Mouse (Mus musculus): ENCODE measurements at regions not wholly inside any gene's neighbourhood (a gene's known extent, or its start where the extent isn't known, plus 50 kb on each side); places are given as distances from the start of the nearest gene placed in this dataset.
A peak's percentile ranks its signal among the peaks of the same experiment; 100 is the strongest.

DNA sequence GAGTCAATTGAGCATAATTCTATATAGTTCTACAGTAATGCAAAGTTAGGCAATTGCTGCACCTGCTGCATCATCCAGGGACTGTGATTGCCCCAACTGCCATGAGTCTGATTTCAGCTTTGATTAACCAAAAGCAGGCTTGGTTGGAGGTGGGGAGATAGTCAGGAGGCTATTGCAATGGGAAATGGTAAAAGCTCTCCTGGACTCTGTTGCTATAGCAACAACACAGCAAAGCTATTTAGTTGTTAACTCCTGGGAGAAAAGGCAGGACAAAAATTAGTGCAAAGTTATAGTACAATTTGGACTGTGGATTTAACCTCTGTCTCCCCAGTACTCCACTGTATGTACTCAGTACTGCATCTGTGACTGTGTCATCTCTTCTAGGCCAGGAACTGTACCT, 51.7 kb upstream of the Rasgrf1 start:
- H3K27me3 ChIP-seq: no peaks in the 10 kb centered on the region
- no peak overlapping the region for H3K27ac ChIP-seq (replicated peaks)
- H3K4me3 ChIP-seq: no peak overlapping the region
- no peak overlapping the region for H3K4me2 ChIP-seq
- no peaks in the 10 kb centered on the region for H3K4me1 ChIP-seq (replicated peaks)
- no peaks in the 10 kb centered on the region for H3K36me3 ChIP-seq
- no peak for ATAC-seq (ENCODE audit: low read depth)
- H3K9me3 ChIP-seq: no peaks in the 10 kb centered on the region
- no peak overlapping the region for H3K9ac ChIP-seq

DNA sequence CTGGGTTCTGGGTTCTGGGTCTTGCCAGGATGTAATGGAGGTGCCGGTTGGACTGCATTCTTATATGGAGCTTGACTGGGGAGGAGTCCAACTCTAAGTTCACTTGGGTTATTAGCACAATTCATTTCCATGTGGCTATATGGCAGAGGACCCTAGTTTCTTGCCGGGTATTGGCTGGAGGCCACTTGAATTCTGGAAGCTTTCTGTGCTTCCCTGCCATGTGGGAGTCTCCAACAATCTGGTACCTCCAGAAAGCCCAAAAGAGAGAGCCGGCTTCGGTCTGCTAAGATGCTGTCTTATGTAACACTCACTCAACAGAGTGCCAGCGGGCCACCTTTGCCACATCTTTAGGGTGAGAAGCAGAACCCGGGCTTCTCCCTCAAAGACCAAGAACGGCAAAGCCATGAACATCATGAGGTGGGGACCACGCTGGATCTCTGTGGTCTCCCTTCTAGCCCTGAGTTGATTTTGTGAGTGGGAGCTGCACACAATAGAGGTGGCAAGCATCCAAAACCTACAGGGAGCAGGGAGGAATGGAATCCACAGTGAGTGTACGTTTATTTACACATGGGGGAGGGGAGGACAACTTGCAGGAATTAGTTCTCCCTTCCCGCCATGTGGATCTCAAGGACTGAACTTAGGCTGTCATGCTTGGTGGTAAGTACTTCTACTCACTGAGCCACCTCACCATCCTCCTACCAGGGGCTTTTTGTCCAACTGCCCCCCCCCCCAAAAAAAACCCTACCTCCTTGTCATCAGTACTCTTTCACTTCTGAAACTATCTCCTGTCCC, 59.0 kb upstream of the Rasgrf1 start:
- 88% methylated on average over 10 of the region's 10 CpGs for WGBS
- Histone ChIP-seq H3K4me2 (no peak overlapping the region), H3K27me3 (no peaks in the 10 kb centered on the region), H3K9ac (no peak overlapping the region), H3K36me3 (no peaks in the 10 kb centered on the region), H3K4me1 (replicated peaks) (no peaks in the 10 kb centered on the region), H3K27ac (replicated peaks) (no peak overlapping the region), H3K9me3 (no peaks in the 10 kb centered on the region), H3K4me3 (no peak overlapping the region)
- ATAC-seq (ENCODE audit: low read depth): no peak

DNA sequence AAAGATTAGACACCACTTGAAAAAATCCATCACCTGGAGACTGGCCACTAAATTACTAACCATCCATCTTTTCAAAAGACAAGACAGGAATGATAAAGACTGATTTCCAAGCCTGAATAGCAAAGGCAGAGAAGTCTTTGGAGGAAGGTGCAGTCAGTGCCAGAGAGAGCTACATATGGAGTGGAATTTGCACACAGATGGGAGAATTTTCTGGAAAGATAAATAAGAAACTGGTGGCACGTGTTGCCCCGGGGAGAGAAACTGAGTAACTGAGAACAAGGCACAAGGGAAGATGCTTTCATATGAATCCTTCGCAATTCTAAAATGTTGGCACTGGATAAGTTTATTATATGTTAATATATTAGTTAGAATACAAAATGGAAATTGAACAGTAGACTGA, 59.8 kb upstream of the Rasgrf1 start:
- no peaks in the 10 kb centered on the region for H3K9me3 ChIP-seq

DNA sequence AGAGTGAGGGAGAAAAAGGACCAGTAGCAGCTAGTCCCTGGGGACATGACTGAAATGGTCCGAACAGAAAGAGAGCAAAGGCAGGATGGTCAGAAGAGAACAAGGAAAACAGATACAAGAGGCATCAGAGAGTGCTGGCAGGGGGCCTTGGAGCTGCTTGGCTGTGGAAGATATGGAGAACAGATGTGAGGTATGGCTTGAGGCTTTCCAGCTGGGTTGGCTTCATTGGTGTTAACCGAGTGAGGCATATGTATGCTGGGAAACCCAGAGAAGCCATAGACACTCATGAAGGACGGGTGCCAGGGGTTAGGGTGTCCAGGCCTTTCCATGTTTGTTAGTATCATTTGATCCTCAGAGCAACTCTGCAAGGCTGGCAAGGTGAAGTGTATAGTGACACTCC, 61.1 kb upstream of the Rasgrf1 start:
- no peak overlapping the region for H3K4me2 ChIP-seq
- H3K4me1 ChIP-seq (replicated peaks): no peaks in the 10 kb centered on the region
- H3K4me3 ChIP-seq: no peak overlapping the region
- no peak overlapping the region for H3K27ac ChIP-seq (replicated peaks)
- 68% methylated on average over 3 of the region's 3 CpGs for WGBS
- H3K9ac ChIP-seq: no peak overlapping the region
- no peak for ATAC-seq (ENCODE audit: low read depth)
- no peaks in the 10 kb centered on the region for H3K36me3 ChIP-seq
- H3K27me3 ChIP-seq: no peaks in the 10 kb centered on the region
- H3K9me3 ChIP-seq: no peaks in the 10 kb centered on the region

More for the DNA sequence above, 59.8 kb upstream of the Rasgrf1 start:
- ATAC-seq (ENCODE audit: low read depth): no peak
- Histone ChIP-seq H3K27me3 (no peaks in the 10 kb centered on the region), H3K4me1 (replicated peaks) (no peaks in the 10 kb centered on the region), H3K9ac (no peak overlapping the region), H3K4me2 (no peak overlapping the region), H3K4me3 (no peak overlapping the region), H3K36me3 (no peaks in the 10 kb centered on the region), H3K27ac (replicated peaks) (no peak overlapping the region)
- WGBS: 86% methylated on average over 3 of the region's 3 CpGs

DNA sequence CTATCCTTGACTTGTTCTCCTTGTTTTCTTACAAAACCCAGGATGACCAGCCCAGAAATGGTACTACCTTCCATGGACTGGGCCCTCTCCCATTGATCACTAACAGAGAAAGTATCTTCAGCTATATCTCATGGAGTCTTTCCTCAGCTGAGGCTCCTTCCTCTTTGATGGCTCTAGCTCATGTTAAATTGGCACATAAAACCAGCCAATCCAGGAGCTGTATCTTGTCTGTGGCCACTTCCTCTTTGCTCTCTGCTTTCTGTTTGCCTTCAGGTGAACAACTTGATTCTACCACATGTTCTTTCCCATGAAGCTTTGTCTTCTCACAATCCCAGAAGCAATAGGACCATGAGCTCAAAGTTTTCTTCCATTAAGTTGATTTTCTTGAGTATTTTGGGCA, 62.7 kb upstream of the Rasgrf1 start:
- Histone ChIP-seq H3K9ac (no peak overlapping the region), H3K27me3 (no peaks in the 10 kb centered on the region), H3K4me2 (no peak overlapping the region), H3K9me3 (no peaks in the 10 kb centered on the region), H3K4me3 (no peak overlapping the region), H3K4me1 (replicated peaks) (peaks cover 10% of the 10 kb centered on the region), H3K27ac (replicated peaks) (no peak overlapping the region), H3K36me3 (no peaks in the 10 kb centered on the region)
- no peak for ATAC-seq (ENCODE audit: low read depth)

DNA sequence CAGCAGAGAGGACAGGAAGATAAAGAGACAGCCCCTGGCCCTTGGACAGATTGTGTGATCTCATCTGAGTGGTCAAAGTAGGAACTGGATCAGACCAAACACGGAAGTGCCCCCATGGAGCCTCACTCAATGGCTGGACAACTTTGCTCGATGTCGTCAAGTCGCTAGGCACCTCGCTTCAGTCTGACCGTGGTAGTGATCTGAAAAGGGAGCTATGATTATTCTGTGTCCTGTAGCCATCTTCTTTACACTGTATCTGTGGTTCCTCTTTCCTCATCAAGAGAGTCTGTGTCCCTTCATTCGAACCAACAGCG, 67.0 kb upstream of the Rasgrf1 start:
- ATAC-seq (ENCODE audit: low read depth): no peak; the same call in 1 of the 2 replicates
- Histone ChIP-seq H3K27ac (replicated peaks) (no peak overlapping the region), H3K4me2 (no peak overlapping the region), H3K9ac (no peak overlapping the region), H3K4me3 (no peak overlapping the region), H3K4me1 (replicated peaks) (peaks cover 13% of the 10 kb centered on the region), H3K27me3 (no peaks in the 10 kb centered on the region), H3K36me3 (no peaks in the 10 kb centered on the region), H3K9me3 (no peaks in the 10 kb centered on the region)
- 87% methylated on average over 8 of the region's 8 CpGs for WGBS

DNA sequence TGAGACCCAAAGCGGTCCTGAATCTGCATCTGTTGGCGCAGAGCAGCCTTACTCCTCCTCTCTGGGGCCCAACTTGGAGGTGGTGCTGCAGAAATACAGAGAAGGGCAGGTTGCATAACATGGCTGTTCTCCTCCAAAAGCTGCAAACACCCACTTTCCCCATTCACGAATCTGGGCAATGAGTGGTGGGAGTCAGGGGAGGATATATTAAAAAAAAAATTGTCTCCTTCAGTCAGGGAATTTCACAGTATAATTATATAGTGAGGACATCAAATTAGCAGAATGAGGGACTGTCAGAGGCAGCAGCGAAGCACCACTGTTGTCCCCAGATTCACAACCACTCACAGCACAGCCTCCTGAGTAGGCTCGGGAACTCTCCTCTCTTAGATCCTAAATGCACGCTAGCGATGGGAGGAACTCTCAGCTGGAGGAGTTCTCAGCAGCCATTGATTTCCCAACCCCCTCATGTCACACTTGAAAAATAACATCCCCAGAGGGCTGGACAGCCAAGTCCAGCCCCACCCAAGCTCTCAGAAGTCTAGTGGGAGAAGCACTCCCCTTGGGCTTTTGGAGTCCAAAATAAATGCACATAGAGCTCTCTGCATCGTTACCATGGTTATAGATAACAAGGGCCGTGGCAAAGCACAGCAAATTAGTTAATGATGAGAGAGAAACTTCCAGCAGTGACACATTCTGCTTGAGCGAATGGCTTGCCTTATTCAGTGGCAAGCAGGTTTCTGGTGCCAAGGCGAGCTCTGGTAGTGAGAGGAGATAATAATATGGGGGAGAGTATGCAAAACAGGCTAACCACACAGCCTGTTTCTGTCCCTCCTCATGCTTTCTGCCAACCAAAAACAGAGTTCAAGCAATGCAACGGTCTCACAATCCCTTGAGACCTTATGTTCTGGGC, 67.6 kb upstream of the Rasgrf1 start:
- no peak overlapping the region for H3K4me2 ChIP-seq
- ATAC-seq (ENCODE audit: low read depth): 0 out of 2 replicates have a peak, but pooled peaks have one; percentile 43
- 47% methylated on average over 12 of the region's 12 CpGs for WGBS

DNA sequence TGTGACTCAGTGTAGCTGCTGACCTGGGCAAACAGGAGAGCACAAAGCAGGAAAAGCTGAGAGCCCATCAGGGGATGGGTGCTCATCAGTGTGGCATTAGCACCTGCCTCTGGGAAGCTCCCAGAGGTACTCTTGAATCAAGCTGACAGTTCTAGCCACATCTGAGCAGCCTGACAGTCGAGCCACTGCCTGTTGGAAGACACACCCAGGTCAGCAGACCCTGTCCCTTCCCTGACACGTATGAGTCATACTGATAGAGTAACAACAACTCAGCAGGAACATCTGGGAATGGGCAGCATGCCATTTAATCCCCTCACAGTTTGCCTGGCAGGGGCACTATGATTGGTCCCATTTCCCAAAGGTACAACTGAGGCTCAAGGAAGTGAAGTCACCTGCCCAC, 68.3 kb upstream of the Rasgrf1 start:
- 50% methylated on average over 2 of the region's 2 CpGs for WGBS
- H3K36me3 ChIP-seq: no peaks in the 10 kb centered on the region
- no peaks in the 10 kb centered on the region for H3K9me3 ChIP-seq
- no peak overlapping the region for H3K4me3 ChIP-seq
- H3K9ac ChIP-seq: no peak overlapping the region
- no peak overlapping the region for H3K4me2 ChIP-seq
- H3K27ac ChIP-seq (replicated peaks): no peak overlapping the region
- no peak for ATAC-seq (ENCODE audit: low read depth)
- peaks cover 13% of the 10 kb centered on the region for H3K4me1 ChIP-seq (replicated peaks)
- H3K27me3 ChIP-seq: no peaks in the 10 kb centered on the region

More for the DNA sequence above, 67.6 kb upstream of the Rasgrf1 start:
- Histone ChIP-seq H3K27ac (replicated peaks) (no peak overlapping the region), H3K4me3 (no peak overlapping the region), H3K27me3 (no peaks in the 10 kb centered on the region), H3K4me1 (replicated peaks) (peaks cover 13% of the 10 kb centered on the region), H3K9me3 (no peaks in the 10 kb centered on the region), H3K36me3 (no peaks in the 10 kb centered on the region), H3K9ac (no peak overlapping the region)

DNA sequence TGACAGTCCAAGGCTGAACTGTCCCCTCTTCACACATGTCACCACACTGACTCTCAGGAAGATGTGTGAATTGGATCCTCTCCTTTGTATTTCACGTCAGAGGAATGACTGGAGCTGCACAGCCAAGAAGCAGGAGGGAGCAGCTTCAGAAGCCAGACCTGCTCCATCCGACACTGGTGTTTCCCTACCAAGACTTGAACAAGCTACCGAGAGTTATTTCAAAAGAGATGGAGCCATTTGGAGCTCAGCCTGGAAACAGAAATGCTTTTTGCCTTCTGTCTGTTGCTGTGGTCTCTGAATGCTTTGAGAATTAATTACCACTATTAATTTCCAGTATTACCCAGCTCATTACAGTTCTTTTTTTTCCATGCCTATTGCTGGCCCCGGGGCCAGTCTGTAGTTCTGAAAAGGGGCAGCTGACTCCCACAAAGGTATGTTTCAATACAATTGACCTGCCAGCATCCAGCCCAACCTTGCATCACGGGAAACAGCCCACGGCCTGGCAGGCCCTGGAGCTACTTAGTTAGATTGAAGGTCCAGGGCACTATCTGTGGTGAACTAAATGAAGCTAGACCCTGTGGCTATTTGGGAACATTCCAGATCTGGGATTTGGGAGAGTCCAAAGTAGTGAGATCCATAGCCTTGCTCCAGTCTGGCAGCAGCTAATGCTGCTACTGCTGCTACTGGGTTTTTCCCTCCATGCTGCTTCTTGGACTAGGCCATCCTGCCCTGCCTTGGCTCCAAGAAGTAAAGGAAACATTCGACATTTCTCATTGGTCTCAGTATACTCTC, 73.1 kb upstream of the Rasgrf1 start:
- H3K36me3 ChIP-seq: no peaks in the 10 kb centered on the region

DNA sequence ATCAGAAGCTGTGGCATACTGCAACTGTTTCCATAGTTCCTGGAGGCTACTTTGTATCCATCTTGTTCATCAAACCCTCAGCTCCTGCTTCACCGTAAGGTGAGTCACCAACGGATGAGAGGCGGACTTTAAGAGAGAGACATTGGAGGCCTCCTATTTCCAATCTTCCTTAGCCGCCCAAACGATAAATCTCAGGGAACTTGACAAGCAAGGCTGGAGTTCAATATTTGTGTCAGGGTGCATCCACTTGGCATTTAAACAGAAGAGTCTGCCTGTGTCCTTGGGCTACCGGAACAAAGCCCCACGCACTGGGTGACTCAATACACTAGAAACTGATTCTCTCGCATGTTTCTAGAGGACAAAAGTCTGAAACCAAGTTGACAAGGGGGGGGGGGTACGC, 76.1 kb upstream of the Rasgrf1 start:
- peaks cover 8% of the 10 kb centered on the region; the same call in 1 of the 2 replicates for H3K27me3 ChIP-seq
- H3K4me1 ChIP-seq (replicated peaks): no peaks in the 10 kb centered on the region
- WGBS: 85% methylated on average over 9 of the region's 9 CpGs
- ATAC-seq (ENCODE audit: low read depth): no peak
- no peaks in the 10 kb centered on the region for H3K36me3 ChIP-seq
- H3K9me3 ChIP-seq: no peaks in the 10 kb centered on the region
- no peak overlapping the region for H3K4me3 ChIP-seq
- H3K4me2 ChIP-seq: no peak overlapping the region
- H3K27ac ChIP-seq (replicated peaks): no peak overlapping the region
- no peak overlapping the region for H3K9ac ChIP-seq

More for the DNA sequence above, 73.1 kb upstream of the Rasgrf1 start:
- H3K27me3 ChIP-seq: peaks cover 8% of the 10 kb centered on the region; the same call in 1 of the 2 replicates
- no peak overlapping the region for H3K4me3 ChIP-seq
- no peak overlapping the region for H3K27ac ChIP-seq (replicated peaks)
- H3K4me1 ChIP-seq (replicated peaks): no peaks in the 10 kb centered on the region
- 81% methylated on average over 7 of the region's 7 CpGs for WGBS
- no peak overlapping the region for H3K9ac ChIP-seq
- no peak for ATAC-seq (ENCODE audit: low read depth)
- no peak overlapping the region for H3K4me2 ChIP-seq
- H3K9me3 ChIP-seq: no peaks in the 10 kb centered on the region

DNA sequence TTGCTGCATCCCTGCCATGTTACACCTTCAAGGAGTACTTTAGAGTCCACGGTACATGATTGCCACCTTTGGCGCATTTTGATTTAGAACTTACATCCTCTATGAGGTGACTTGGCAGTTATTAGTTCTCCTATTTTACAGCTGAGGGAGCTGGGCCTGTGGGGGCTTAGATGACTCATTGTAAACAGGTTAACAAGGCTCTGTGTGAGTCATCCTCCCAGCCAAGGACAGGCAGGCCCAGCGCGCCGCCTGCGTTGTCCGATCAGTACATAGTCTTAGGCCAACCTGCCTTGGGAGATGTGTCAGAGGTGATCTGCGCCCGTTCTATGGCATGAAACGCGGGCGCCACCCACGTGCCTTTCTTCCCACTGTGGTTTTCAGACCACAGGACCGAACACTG, 77.9 kb upstream of the Rasgrf1 start:
- Histone ChIP-seq H3K4me1 (replicated peaks) (peaks cover 6% of the 10 kb centered on the region), H3K27ac (replicated peaks) (no peak overlapping the region), H3K9me3 (no peaks in the 10 kb centered on the region), H3K9ac (no peak overlapping the region), H3K4me2 (no peak overlapping the region), H3K36me3 (no peaks in the 10 kb centered on the region), H3K27me3 (peaks cover 8% of the 10 kb centered on the region; the same call in 1 of the 2 replicates), H3K4me3 (no peak overlapping the region)
- 93% methylated on average over 14 of the region's 14 CpGs for WGBS
- no peak for ATAC-seq (ENCODE audit: low read depth)

DNA sequence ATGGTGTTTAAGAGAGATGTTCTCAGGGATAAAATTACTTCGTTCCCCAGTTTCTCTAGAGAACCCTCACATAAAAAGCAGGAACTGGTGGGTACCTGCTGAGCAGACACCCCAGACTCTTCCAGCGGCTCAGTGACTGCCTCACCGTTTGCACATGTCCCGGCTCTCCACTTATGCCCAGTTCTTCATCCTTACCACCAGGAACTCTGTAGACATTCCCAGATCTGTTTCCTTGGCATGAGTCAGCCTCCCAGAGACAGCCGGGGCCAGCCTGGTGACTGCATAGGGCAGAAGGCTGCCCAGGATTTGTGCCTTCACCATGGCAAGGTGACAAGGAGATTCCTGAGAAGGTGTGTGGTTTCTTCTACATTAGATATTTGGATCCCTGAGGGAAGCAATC, 81.6 kb upstream of the Rasgrf1 start:
- no peak overlapping the region for H3K9ac ChIP-seq
- H3K4me1 ChIP-seq (replicated peaks): peaks cover 6% of the 10 kb centered on the region
- no peak overlapping the region for H3K4me3 ChIP-seq
- H3K9me3 ChIP-seq: no peaks in the 10 kb centered on the region
- ATAC-seq (ENCODE audit: low read depth): no peak
- H3K4me2 ChIP-seq: no peak overlapping the region
- H3K27me3 ChIP-seq: 0 out of 2 replicates have a peak, but pooled peaks cover 3% of the 10 kb centered on the region
- no peak overlapping the region for H3K27ac ChIP-seq (replicated peaks)
- H3K36me3 ChIP-seq: no peaks in the 10 kb centered on the region
- WGBS: 93% methylated on average over 5 of the region's 5 CpGs
